Mouse (Mus musculus): ENCODE measurements around the gene Nr3c2. TPM values are rescaled to one million over a fixed set of nuclear protein-coding genes. Genes with fewer than 3 reads are reported as not detected.

Gene Nr3c2
- polyA plus RNA-seq, 1 experiment, result 1.2 TPM

- Histone ChIP-seq H3K9me3 (replicated peaks; ENCODE audit: control insufficient read depth, insufficient read depth, low read length, poor library complexity, severe bottlenecking) (no peaks in the 10 kb centered on the region; the same call in 1 of the 2 replicates), H3K27me3 (ENCODE audit: control insufficient read depth, insufficient read depth, low read length, poor library complexity, severe bottlenecking) (no peaks in the 10 kb centered on the region), H3K4me3 (ENCODE audit: low read depth, low read length) (no peak overlapping the region), H3K36me3 (ENCODE audit: control insufficient read depth, insufficient read depth, low read length, poor library complexity, severe bottlenecking) (no peaks in the 10 kb centered on the region), H3K27ac (ENCODE audit: insufficient read depth, low read length) (no peak overlapping the region), H3K9ac (ENCODE audit: low read depth, poor library complexity, severe bottlenecking) (no peak overlapping the region), H3K4me1 (ENCODE audit: control insufficient read depth, insufficient read depth, low read length) (no peaks in the 10 kb centered on the region)
- TF ChIP-seq EP300 (IDR thresholded peaks at IDR 0.05; ENCODE audit: insufficient read depth, low read depth, low read length) (no peak), CTCF (IDR thresholded peaks at IDR 0.05; ENCODE audit: low read depth, low read length) (no peak), POLR2A (IDR thresholded peaks at IDR 0.05; ENCODE audit: insufficient read depth, low read length) (no peak)
Measured at GRCm38 (mm10) chr8:76912678-76913077, 13.4 kb downstream of the Nr3c2 start.

DNA sequence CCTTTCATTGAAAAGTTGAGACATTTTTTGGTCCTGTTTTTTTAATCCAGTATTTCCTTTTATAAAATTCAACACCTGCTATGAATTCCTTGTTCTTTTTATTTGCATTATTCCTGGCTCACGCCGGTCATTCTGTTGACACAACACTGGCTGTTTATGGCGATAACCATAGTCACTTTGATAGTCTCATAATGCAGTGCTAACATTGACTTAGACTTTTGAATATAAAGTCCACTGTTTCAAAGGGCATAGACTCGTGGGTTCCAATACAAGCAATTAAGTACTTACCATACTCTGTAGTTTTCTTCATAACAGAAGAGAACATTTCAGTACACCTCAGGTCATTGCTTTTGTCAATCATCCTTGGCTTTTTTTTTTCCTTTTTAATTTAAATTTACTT is 14.0 kb downstream of the Nr3c2 start:
- Histone ChIP-seq H3K27me3 (ENCODE audit: control insufficient read depth, insufficient read depth, low read length, poor library complexity, severe bottlenecking) (no peaks in the 10 kb centered on the region), H3K27ac (ENCODE audit: insufficient read depth, low read length) (no peak overlapping the region), H3K36me3 (ENCODE audit: control insufficient read depth, insufficient read depth, low read length, poor library complexity, severe bottlenecking) (no peaks in the 10 kb centered on the region), H3K4me3 (ENCODE audit: low read depth, low read length) (no peak overlapping the region), H3K4me1 (ENCODE audit: control insufficient read depth, insufficient read depth, low read length) (no peaks in the 10 kb centered on the region), H3K9ac (ENCODE audit: low read depth, poor library complexity, severe bottlenecking) (no peak overlapping the region), H3K9me3 (replicated peaks; ENCODE audit: control insufficient read depth, insufficient read depth, low read length, poor library complexity, severe bottlenecking) (no peaks in the 10 kb centered on the region; the same call in 1 of the 2 replicates)
- TF ChIP-seq POLR2A (IDR thresholded peaks at IDR 0.05; ENCODE audit: insufficient read depth, low read length) (no peak), CTCF (IDR thresholded peaks at IDR 0.05; ENCODE audit: low read depth, low read length) (no peak), EP300 (IDR thresholded peaks at IDR 0.05; ENCODE audit: insufficient read depth, low read depth, low read length) (no peak)

DNA sequence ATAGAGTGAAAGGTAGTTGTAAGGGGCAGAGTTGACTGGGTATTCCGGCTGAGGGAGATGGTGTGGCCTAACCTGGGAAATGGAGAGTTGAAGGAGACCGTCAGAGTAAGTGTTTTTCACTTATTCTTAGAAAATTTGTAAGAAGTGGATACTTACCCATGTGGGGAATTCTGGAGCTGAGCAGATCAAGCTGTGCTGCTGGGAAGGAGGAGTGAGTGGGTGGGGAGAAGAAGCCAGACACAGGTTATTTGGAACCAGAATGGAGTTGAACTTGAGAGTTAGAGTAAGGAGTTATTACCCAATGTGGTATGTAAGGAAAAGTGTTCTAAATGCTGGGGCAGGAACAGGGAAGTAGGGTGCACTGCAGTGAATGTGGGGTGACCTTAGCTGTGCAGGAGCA is 16.0 kb downstream of the Nr3c2 start:
- Histone ChIP-seq H3K9ac (ENCODE audit: low read depth, poor library complexity, severe bottlenecking) (no peak overlapping the region), H3K4me3 (ENCODE audit: low read depth, low read length) (no peak overlapping the region), H3K27me3 (ENCODE audit: control insufficient read depth, insufficient read depth, low read length, poor library complexity, severe bottlenecking) (no peaks in the 10 kb centered on the region), H3K9me3 (replicated peaks; ENCODE audit: control insufficient read depth, insufficient read depth, low read length, poor library complexity, severe bottlenecking) (no peaks in the 10 kb centered on the region; the same call in 1 of the 2 replicates), H3K36me3 (ENCODE audit: control insufficient read depth, insufficient read depth, low read length, poor library complexity, severe bottlenecking) (no peaks in the 10 kb centered on the region), H3K4me1 (ENCODE audit: control insufficient read depth, insufficient read depth, low read length) (no peaks in the 10 kb centered on the region), H3K27ac (ENCODE audit: insufficient read depth, low read length) (no peak overlapping the region)
- TF ChIP-seq EP300 (IDR thresholded peaks at IDR 0.05; ENCODE audit: insufficient read depth, low read depth, low read length), result no peak
- TF ChIP-seq CTCF (IDR thresholded peaks at IDR 0.05; ENCODE audit: low read depth, low read length), result no peak
- no peak for TF ChIP-seq POLR2A (IDR thresholded peaks at IDR 0.05; ENCODE audit: insufficient read depth, low read length)

GRCm38 (mm10) chr8:76919546-76919945 is 20.3 kb downstream of the Nr3c2 start:
- Histone ChIP-seq H3K27ac (ENCODE audit: insufficient read depth, low read length) (no peak overlapping the region), H3K4me3 (ENCODE audit: low read depth, low read length) (no peak overlapping the region), H3K9me3 (replicated peaks; ENCODE audit: control insufficient read depth, insufficient read depth, low read length, poor library complexity, severe bottlenecking) (no peaks in the 10 kb centered on the region; the same call in 1 of the 2 replicates), H3K27me3 (ENCODE audit: control insufficient read depth, insufficient read depth, low read length, poor library complexity, severe bottlenecking) (no peaks in the 10 kb centered on the region), H3K9ac (ENCODE audit: low read depth, poor library complexity, severe bottlenecking) (no peak overlapping the region), H3K36me3 (ENCODE audit: control insufficient read depth, insufficient read depth, low read length, poor library complexity, severe bottlenecking) (no peaks in the 10 kb centered on the region), H3K4me1 (ENCODE audit: control insufficient read depth, insufficient read depth, low read length) (no peaks in the 10 kb centered on the region)
- TF ChIP-seq EP300 (IDR thresholded peaks at IDR 0.05; ENCODE audit: insufficient read depth, low read depth, low read length), result no peak
- TF ChIP-seq CTCF (IDR thresholded peaks at IDR 0.05; ENCODE audit: low read depth, low read length), result no peak
- no peak for TF ChIP-seq POLR2A (IDR thresholded peaks at IDR 0.05; ENCODE audit: insufficient read depth, low read length)

GRCm38 (mm10) chr8:76924150-76924549 is 24.9 kb downstream of the Nr3c2 start:
- H3K27me3 ChIP-seq (ENCODE audit: control insufficient read depth, insufficient read depth, low read length, poor library complexity, severe bottlenecking), result no peaks in the 10 kb centered on the region
- H3K4me3 ChIP-seq (ENCODE audit: low read depth, low read length), result no peak overlapping the region
- H3K9me3 ChIP-seq (replicated peaks; ENCODE audit: control insufficient read depth, insufficient read depth, low read length, poor library complexity, severe bottlenecking), result no peaks in the 10 kb centered on the region
- no peak overlapping the region for H3K27ac ChIP-seq (ENCODE audit: insufficient read depth, low read length)
- no peaks in the 10 kb centered on the region for H3K36me3 ChIP-seq (ENCODE audit: control insufficient read depth, insufficient read depth, low read length, poor library complexity, severe bottlenecking)
- H3K4me1 ChIP-seq (ENCODE audit: control insufficient read depth, insufficient read depth, low read length), result no peaks in the 10 kb centered on the region
- H3K9ac ChIP-seq (ENCODE audit: low read depth, poor library complexity, severe bottlenecking), result no peak overlapping the region
- TF ChIP-seq CTCF (IDR thresholded peaks at IDR 0.05; ENCODE audit: low read depth, low read length), result no peak
- no peak for TF ChIP-seq POLR2A (IDR thresholded peaks at IDR 0.05; ENCODE audit: insufficient read depth, low read length)
- no peak for TF ChIP-seq EP300 (IDR thresholded peaks at IDR 0.05; ENCODE audit: insufficient read depth, low read depth, low read length)

DNA sequence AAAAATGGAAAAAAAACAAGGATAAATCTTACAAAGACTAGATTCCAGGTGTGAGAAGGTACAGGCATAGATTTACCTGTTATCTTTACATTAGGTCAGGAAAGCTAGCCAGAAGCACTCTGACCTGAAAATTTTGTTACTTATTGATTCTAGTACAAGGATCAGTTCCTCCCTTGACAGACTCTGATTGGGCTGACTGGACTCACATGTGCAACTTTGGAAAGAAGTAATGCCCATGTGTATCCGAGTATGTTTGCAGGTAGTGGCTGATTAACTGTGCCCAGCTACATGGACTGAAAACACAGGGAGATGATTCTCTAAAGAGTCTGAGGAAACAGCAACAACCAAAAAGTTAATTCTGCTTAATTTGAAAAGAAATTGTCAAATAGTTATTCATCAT is 29.1 kb downstream of the Nr3c2 start:
- H3K4me1 ChIP-seq (ENCODE audit: control insufficient read depth, insufficient read depth, low read length), result no peaks in the 10 kb centered on the region
- H3K4me3 ChIP-seq (ENCODE audit: low read depth, low read length), result no peak overlapping the region
- H3K36me3 ChIP-seq (ENCODE audit: control insufficient read depth, insufficient read depth, low read length, poor library complexity, severe bottlenecking), result no peaks in the 10 kb centered on the region
- no peak overlapping the region for H3K27ac ChIP-seq (ENCODE audit: insufficient read depth, low read length)
- TF ChIP-seq POLR2A (IDR thresholded peaks at IDR 0.05; ENCODE audit: insufficient read depth, low read length) (no peak), CTCF (IDR thresholded peaks at IDR 0.05; ENCODE audit: low read depth, low read length) (no peak), EP300 (IDR thresholded peaks at IDR 0.05; ENCODE audit: insufficient read depth, low read depth, low read length) (no peak)
- no peaks in the 10 kb centered on the region for H3K9me3 ChIP-seq (replicated peaks; ENCODE audit: control insufficient read depth, insufficient read depth, low read length, poor library complexity, severe bottlenecking)
- no peaks in the 10 kb centered on the region for H3K27me3 ChIP-seq (ENCODE audit: control insufficient read depth, insufficient read depth, low read length, poor library complexity, severe bottlenecking)
- H3K9ac ChIP-seq (ENCODE audit: low read depth, poor library complexity, severe bottlenecking), result no peak overlapping the region
